Mouse (Mus musculus): ENCODE measurements around the gene Spast.
A peak's percentile ranks its signal among the peaks of the same experiment; 100 is the strongest.

Spast gene

DNA sequence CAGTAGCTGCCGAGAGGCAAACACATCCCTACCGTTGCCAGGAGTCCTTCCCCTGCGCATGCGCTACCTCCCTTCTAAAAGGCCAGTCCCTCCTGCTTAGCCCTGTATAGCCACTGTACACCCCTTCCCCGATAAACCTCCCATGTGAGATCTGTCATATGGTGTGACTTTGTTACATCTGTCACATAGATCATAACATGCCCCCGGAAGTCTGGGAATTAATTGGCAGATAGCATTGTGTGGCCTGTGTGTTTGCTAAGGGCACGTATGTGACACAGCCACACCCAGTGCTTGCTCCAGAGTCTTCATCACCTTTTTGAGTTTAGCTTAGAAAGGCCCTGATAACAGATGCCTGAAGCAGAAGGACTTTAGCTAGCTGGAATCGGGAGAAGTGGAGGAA lies 91.3 kb downstream of the Spast start:
- no peak for DNase-seq

DNA sequence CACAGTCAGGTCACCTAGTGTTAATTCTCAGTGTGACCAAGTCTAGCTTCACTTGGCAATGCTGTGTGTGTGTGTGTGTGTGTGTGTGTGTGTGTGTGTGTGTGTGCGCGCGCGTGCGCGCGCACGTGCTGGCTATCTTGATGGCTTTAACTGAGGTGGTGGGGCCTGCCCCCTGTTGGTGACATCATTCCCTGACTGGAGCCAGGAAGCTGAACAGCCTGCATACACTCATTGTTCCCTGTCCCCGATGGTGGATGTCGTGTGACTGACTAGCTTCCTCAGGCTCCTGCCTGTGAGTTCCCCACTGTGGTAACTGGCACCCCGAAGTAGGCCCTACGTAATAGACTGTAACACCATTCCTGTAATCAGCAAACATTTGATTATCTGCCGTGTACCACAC lies 92.7 kb downstream of the Spast start:
- DNase-seq = peak in 1 of 2 experiments; percentile 28

DNA sequence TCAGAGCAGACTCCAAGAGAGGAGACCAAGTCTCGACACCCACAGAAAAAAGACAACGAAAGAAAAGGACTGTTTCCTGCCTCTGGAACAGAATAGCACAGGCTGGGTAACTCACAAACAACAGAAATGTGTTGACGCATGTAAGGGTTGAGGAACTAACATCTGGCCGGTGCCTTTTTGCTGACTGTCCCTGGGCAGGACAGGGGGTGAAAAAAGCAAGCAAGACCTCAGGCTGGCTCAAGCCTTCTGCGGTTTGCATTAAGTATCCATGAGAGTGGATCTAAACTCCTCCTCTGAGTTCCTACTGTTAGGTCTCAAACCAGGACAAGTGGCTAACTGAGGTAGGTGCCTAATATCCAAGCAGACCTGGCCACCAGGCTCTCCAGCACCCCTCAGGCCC lies 93.8 kb downstream of the Spast start:
- DNase-seq = no peak

DNA sequence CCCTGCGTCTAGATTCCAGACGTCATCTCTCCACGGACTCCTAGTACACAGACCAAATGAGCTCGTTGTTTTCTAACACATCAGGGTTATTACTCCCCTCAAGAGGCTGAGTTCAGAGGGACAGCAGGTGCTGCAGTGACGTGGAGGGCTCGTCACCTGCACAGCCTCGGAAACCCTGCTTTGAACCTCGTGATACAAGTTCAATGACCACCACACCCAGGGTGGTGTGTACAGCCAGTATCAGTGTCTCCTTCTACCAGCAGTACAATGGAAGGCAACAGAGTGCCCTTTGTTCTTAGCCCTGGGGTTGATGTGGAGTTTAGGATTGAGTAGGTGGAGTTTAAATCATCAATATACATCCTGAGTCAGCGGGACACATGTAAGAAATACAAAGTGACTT lies 99.0 kb downstream of the Spast start:
- no peak for DNase-seq

DNA sequence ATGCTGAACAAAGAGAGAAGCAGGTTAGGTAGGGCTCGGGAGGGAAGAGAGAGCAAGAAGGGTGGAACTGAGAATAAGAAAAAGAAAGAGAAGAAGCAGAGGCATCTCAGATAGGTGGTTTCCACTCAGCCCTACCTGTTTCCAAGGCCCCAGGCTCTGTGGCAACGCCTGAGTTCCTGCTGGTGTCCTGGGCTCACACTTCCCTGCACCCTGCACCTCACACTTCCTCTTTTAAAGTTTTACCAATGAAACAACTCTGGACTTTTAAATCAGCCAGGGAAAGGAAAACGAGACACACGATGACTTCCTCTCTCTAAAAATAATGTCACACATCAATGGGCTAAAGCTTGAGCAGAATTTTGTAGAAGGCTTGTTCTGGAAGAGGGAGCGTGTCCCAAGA lies 101.7 kb downstream of the Spast start:
- DNase-seq = no peak
